Mouse (Mus musculus) midbrain, embryonic 13.5 days (tissue): ENCODE results near the gene Olfr1427. TPM values are rescaled to one million over a fixed set of nuclear protein-coding genes. Genes with fewer than 3 reads are reported as not detected.
A peak's percentile ranks its signal among the peaks of the same experiment; 100 is the strongest.
"Not testable (repeated sequence)": the region's sequence is repeated elsewhere in the genome, so short reads cannot be mapped to it uniquely, and the experiment has no call there.

Experiments
- ATAC-seq: fragments of 200-750 bp; cut with Nextera tagmentation; 2 replicates; pipeline ENCODE4 v1.8.0; 2017; ENCODE audit warnings: mild to moderate bottlenecking, moderate TSS enrichment, moderate library complexity
- H3K27ac ChIP-seq: fragments of 300-500 bp; sonication (generic); 2 replicates; pipeline ENCODE4 v1.5.1; 2015; ENCODE audit warnings: inconsistent platforms, mild to moderate bottlenecking, moderate library complexity
- H3K27me3 ChIP-seq: fragments of 300-500 bp; sonication (generic); 2 replicates; pipeline ENCODE4 v1.6.1; 2015; ENCODE audit warnings: mild to moderate bottlenecking, inconsistent platforms
- H3K36me3 ChIP-seq: fragments of 300-500 bp; sonication (generic); 2 replicates; pipeline ENCODE4 v1.6.1; 2015; ENCODE audit warnings: mild to moderate bottlenecking, inconsistent platforms
- H3K4me1 ChIP-seq: fragments of 300-500 bp; sonication (generic); replicated peaks from 2 replicates; pipeline ENCODE4 v1.6.1; 2015; ENCODE audit warnings: inconsistent platforms
- H3K4me2 ChIP-seq: fragments of 300-500 bp; sonication (generic); replicated peaks from 2 replicates; pipeline ENCODE4 v1.6.1; 2015; ENCODE audit warnings: moderate library complexity, mild to moderate bottlenecking, inconsistent platforms
- H3K4me3 ChIP-seq: fragments of 300-500 bp; sonication (generic); replicated peaks from 2 replicates; pipeline ENCODE4 v1.5.1; 2015; ENCODE audit warnings: mild to moderate bottlenecking, inconsistent platforms
- H3K9ac ChIP-seq: fragments of 300-500 bp; sonication (generic); replicated peaks from 2 replicates; pipeline ENCODE4 v1.6.1; 2015; ENCODE audit warnings: mild to moderate bottlenecking, inconsistent platforms
- H3K9me3 ChIP-seq: fragments of 300-500 bp; sonication (generic); 2 replicates; pipeline ENCODE4 v1.6.1; 2016; ENCODE audit warnings: mild to moderate bottlenecking, inconsistent platforms
- WGBS: fragments of 180-500 bp; shearing (Covaris S2); methylation state at CpG from one replicate; pipeline ENCODE4 v1.1.7; 2015; 5-methylcytosine and 5-hydroxymethylcytosine counted together
- polyA plus RNA-seq: library from polyadenylated mRNA; unstranded; fragments of >200 nt; fragmentation: Nextera tagmentation; extraction: Ambion mirVana; gene quantifications from 2 replicates; pipeline ENCODE4 v1.2.1, GENCODE M21; 2015

The Olfr1427 gene
- not detected in 2 replicates for polyA plus RNA-seq

- ATAC-seq: no peak
- H3K27me3 ChIP-seq: no peaks in the 10 kb centered on the region
Observed at GRCm38 (mm10) chr19:12103234-12103633, at the start of gene Olfr1427. TSS of gene Olfr1427 (minus strand) at chr19:12103334.

GRCm38 (mm10) chr19:12145452-12145851 lies 42.3 kb upstream of the Olfr1427 start:
- 93% methylated on average over 3 of the region's 3 CpGs for WGBS
- no peak for ATAC-seq

More at GRCm38 (mm10) chr19:12103234-12103633, at the start of gene Olfr1427:
- 100% methylated on average over 2 of the region's 2 CpGs for WGBS
- Histone ChIP-seq H3K9ac (no peak within 1 kb of the TSS), H3K27ac (no peak within 1 kb of the TSS), H3K4me3 (no peak within 1 kb of the TSS), H3K9me3 (no peaks in the 10 kb centered on the region), H3K4me1 (no peaks in the 10 kb centered on the region), H3K36me3 (no peaks in the 10 kb centered on the region), H3K4me2 (no peak within 1 kb of the TSS)

GRCm38 (mm10) chr19:12143356-12143755 lies 40.2 kb upstream of the Olfr1427 start:
- H3K4me3 ChIP-seq: no peak overlapping the region
- H3K9ac ChIP-seq: no peak overlapping the region
- no peaks in the 10 kb centered on the region for H3K36me3 ChIP-seq
- no peak overlapping the region for H3K27ac ChIP-seq
- no peak overlapping the region for H3K4me2 ChIP-seq
- no peaks in the 10 kb centered on the region for H3K4me1 ChIP-seq
- H3K9me3 ChIP-seq: no peaks in the 10 kb centered on the region
- ATAC-seq: no peak
- H3K27me3 ChIP-seq: no peaks in the 10 kb centered on the region
- 33% methylated on average over 1 of the region's 1 CpGs for WGBS

More at GRCm38 (mm10) chr19:12145452-12145851, 42.3 kb upstream of the Olfr1427 start:
- Histone ChIP-seq H3K27ac (no peak overlapping the region), H3K27me3 (no peaks in the 10 kb centered on the region), H3K4me2 (no peak overlapping the region), H3K4me1 (no peaks in the 10 kb centered on the region), H3K9me3 (no peaks in the 10 kb centered on the region), H3K36me3 (no peaks in the 10 kb centered on the region), H3K9ac (no peak overlapping the region), H3K4me3 (no peak overlapping the region)

- no peak overlapping the region for H3K4me2 ChIP-seq
- no peak overlapping the region for H3K9ac ChIP-seq
- H3K27ac ChIP-seq: no peak overlapping the region
- no peak overlapping the region for H3K4me3 ChIP-seq
- WGBS: 33% methylated on average over 2 of the region's 2 CpGs
- H3K9me3 ChIP-seq: no peaks in the 10 kb centered on the region
- no peaks in the 10 kb centered on the region for H3K36me3 ChIP-seq
- ATAC-seq: peak; percentile 37; the same call in 1 of the 2 replicates
- no peaks in the 10 kb centered on the region for H3K4me1 ChIP-seq
- no peaks in the 10 kb centered on the region for H3K27me3 ChIP-seq
Observed at GRCm38 (mm10) chr19:12134289-12134688, 31.2 kb upstream of the Olfr1427 start.

GRCm38 (mm10) chr19:12123103-12123502 lies 20.0 kb upstream of the Olfr1427 start, which contains the start of gene Olfr76:
TSS of gene Olfr76 (minus strand) at chr19:12123203.
- ATAC-seq: no peak
- Histone ChIP-seq H3K27ac (no peak within 1 kb of the TSS), H3K36me3 (no peaks in the 10 kb centered on the region), H3K27me3 (no peaks in the 10 kb centered on the region), H3K4me2 (no peak within 1 kb of the TSS), H3K9me3 (no peaks in the 10 kb centered on the region), H3K4me3 (no peak within 1 kb of the TSS), H3K9ac (no peak within 1 kb of the TSS), H3K4me1 (no peaks in the 10 kb centered on the region)
- 80% methylated on average over 3 of the region's 3 CpGs for WGBS

- no peak for ATAC-seq
- Histone ChIP-seq H3K9me3 (no peaks in the 10 kb centered on the region), H3K4me1 (no peaks in the 10 kb centered on the region)
Observed at GRCm38 (mm10) chr19:12116464-12116863, 13.3 kb upstream of the Olfr1427 start.

GRCm38 (mm10) chr19:12115797-12116196 lies 12.7 kb upstream of the Olfr1427 start, which contains the start of gene Olfr1428:
TSS of gene Olfr1428 (minus strand) at chr19:12115897.
- no peaks in the 10 kb centered on the region for H3K27me3 ChIP-seq
- H3K4me3 ChIP-seq: no peak within 1 kb of the TSS
- no peak for ATAC-seq
- H3K4me1 ChIP-seq: no peaks in the 10 kb centered on the region
- WGBS: 85% methylated on average over 1 of the region's 1 CpGs
- H3K4me2 ChIP-seq: no peak within 1 kb of the TSS
- no peak within 1 kb of the TSS for H3K9ac ChIP-seq
- no peak within 1 kb of the TSS for H3K27ac ChIP-seq
- H3K9me3 ChIP-seq: no peaks in the 10 kb centered on the region
- no peaks in the 10 kb centered on the region for H3K36me3 ChIP-seq

More at GRCm38 (mm10) chr19:12116464-12116863, 13.3 kb upstream of the Olfr1427 start:
- whole genome bisulfite sequencing: 91% methylated on average over 3 of the region's 3 CpGs
- Histone ChIP-seq H3K36me3 (no peaks in the 10 kb centered on the region), H3K9ac (no peak overlapping the region), H3K27ac (no peak overlapping the region), H3K27me3 (no peaks in the 10 kb centered on the region), H3K4me3 (no peak overlapping the region), H3K4me2 (no peak overlapping the region)

GRCm38 (mm10) chr19:12113807-12114206 lies 10.7 kb upstream of the Olfr1427 start:
- H3K4me2 ChIP-seq: no peak overlapping the region
- no peaks in the 10 kb centered on the region for H3K27me3 ChIP-seq
- no peak overlapping the region for H3K4me3 ChIP-seq
- H3K27ac ChIP-seq: no peak overlapping the region
- no peaks in the 10 kb centered on the region for H3K4me1 ChIP-seq
- no peaks in the 10 kb centered on the region for H3K9me3 ChIP-seq
- H3K36me3 ChIP-seq: no peaks in the 10 kb centered on the region
- 77% methylated on average over 1 of the region's 1 CpGs for WGBS
- ATAC-seq: no peak
- H3K9ac ChIP-seq: no peak overlapping the region

GRCm38 (mm10) chr19:12104541-12104940 lies 1.4 kb upstream of the Olfr1427 start:
- no peak overlapping the region for H3K9ac ChIP-seq
- no peaks in the 10 kb centered on the region for H3K4me1 ChIP-seq
- H3K27me3 ChIP-seq: no peaks in the 10 kb centered on the region
- H3K4me2 ChIP-seq: no peak overlapping the region
- no peak overlapping the region for H3K4me3 ChIP-seq
- 78% methylated on average over 1 of the region's 1 CpGs for WGBS
- H3K27ac ChIP-seq: no peak overlapping the region
- no peaks in the 10 kb centered on the region for H3K9me3 ChIP-seq
- no peaks in the 10 kb centered on the region for H3K36me3 ChIP-seq
- no peak for ATAC-seq

GRCm38 (mm10) chr19:12091913-12092312 lies 11.2 kb downstream of the Olfr1427 start, which contains the start of gene Olfr1426:
TSS of gene Olfr1426 (minus strand) at chr19:12092013.
- no peaks in the 10 kb centered on the region for H3K27me3 ChIP-seq
- H3K9me3 ChIP-seq: no peaks in the 10 kb centered on the region
- H3K27ac ChIP-seq: no peak within 1 kb of the TSS
- no peaks in the 10 kb centered on the region for H3K4me1 ChIP-seq
- H3K4me3 ChIP-seq: no peak within 1 kb of the TSS
- no peak within 1 kb of the TSS for H3K4me2 ChIP-seq
- H3K36me3 ChIP-seq: no peaks in the 10 kb centered on the region
- ATAC-seq: no peak
- WGBS: 87% methylated on average over 1 of the region's 1 CpGs
- H3K9ac ChIP-seq: no peak within 1 kb of the TSS

GRCm38 (mm10) chr19:12077631-12078030 lies 25.5 kb downstream of the Olfr1427 start, which contains the start of gene Olfr1425:
TSS of gene Olfr1425 (minus strand) at chr19:12077731.
- H3K27ac ChIP-seq, H3K36me3 ChIP-seq, ATAC-seq, H3K4me1 ChIP-seq, H3K4me3 ChIP-seq, H3K9me3 ChIP-seq, H3K4me2 ChIP-seq, H3K9ac ChIP-seq, H3K27me3 ChIP-seq: not testable (repeated sequence)
- 80% methylated on average over 4 of the region's 4 CpGs for WGBS

GRCm38 (mm10) chr19:12069546-12069945 lies 33.6 kb downstream of the Olfr1427 start:
- H3K4me1 ChIP-seq, H3K4me3 ChIP-seq, H3K27me3 ChIP-seq, H3K4me2 ChIP-seq, H3K36me3 ChIP-seq, ATAC-seq, H3K9ac ChIP-seq, H3K27ac ChIP-seq, H3K9me3 ChIP-seq: not testable (repeated sequence)
- 79% methylated on average over 1 of the region's 1 CpGs for WGBS

GRCm38 (mm10) chr19:12067806-12068205 lies 35.3 kb downstream of the Olfr1427 start:
- ATAC-seq, H3K4me3 ChIP-seq, H3K9me3 ChIP-seq, H3K36me3 ChIP-seq, H3K4me2 ChIP-seq, H3K9ac ChIP-seq, H3K4me1 ChIP-seq, H3K27ac ChIP-seq, H3K27me3 ChIP-seq: not testable (repeated sequence)
- 73% methylated on average over 1 of the region's 1 CpGs for WGBS
